Mouse (Mus musculus): ENCODE results near the gene Zfp536. TPM values are rescaled to one million over a fixed set of nuclear protein-coding genes. Genes with fewer than 3 reads are reported as not detected.

The Zfp536 gene
- total RNA-seq, 2 experiments from 2014 or later, result 44.4 to 45.5 TPM

- no peak for DNase-seq (ENCODE audit: low spot score in 2 of 2)
- H3K27ac ChIP-seq, result peak overlapping the region; percentile 20; the same call in 1 of the 2 replicates
- TF ChIP-seq CTCF (conservative IDR thresholded peaks at IDR 0.05), result no peak
Observed at GRCm38 (mm10) chr7:37544011-37544410, 229.4 kb downstream of the Zfp536 start.

GRCm38 (mm10) chr7:37542951-37543350 is 230.5 kb downstream of the Zfp536 start:
- peak overlapping the region; percentile 37; the same call in 1 of the 2 replicates for H3K27ac ChIP-seq
- TF ChIP-seq CTCF (conservative IDR thresholded peaks at IDR 0.05), result no peak
- H3K4me3 ChIP-seq, result no peak overlapping the region
- no peak for DNase-seq (ENCODE audit: low spot score in 2 of 2)

More at GRCm38 (mm10) chr7:37544011-37544410, 229.4 kb downstream of the Zfp536 start:
- no peak overlapping the region for H3K4me3 ChIP-seq

- DNase-seq (ENCODE audit: low spot score in 2 of 2), result no peak
- Histone ChIP-seq H3K4me3 (no peak overlapping the region), H3K27ac (no peak overlapping the region)
- TF ChIP-seq CTCF (conservative IDR thresholded peaks at IDR 0.05), result no peak
Observed at GRCm38 (mm10) chr7:37531166-37531565, 242.3 kb downstream of the Zfp536 start.

- H3K4me3 ChIP-seq, result no peak overlapping the region
- no peak overlapping the region for H3K27ac ChIP-seq
- TF ChIP-seq CTCF (conservative IDR thresholded peaks at IDR 0.05), result no peak
- no peak for DNase-seq (ENCODE audit: low spot score in 2 of 2)
Observed at GRCm38 (mm10) chr7:37528311-37528710, 245.1 kb downstream of the Zfp536 start.

- no peak for TF ChIP-seq CTCF (conservative IDR thresholded peaks at IDR 0.05)
- DNase-seq (ENCODE audit: low spot score in 2 of 2), result no peak
- no peak overlapping the region for H3K27ac ChIP-seq
- no peak overlapping the region for H3K4me3 ChIP-seq
Observed at GRCm38 (mm10) chr7:37527890-37528289, 245.6 kb downstream of the Zfp536 start.

GRCm38 (mm10) chr7:37521407-37521806 is 252.0 kb downstream of the Zfp536 start:
- no peak for TF ChIP-seq CTCF (conservative IDR thresholded peaks at IDR 0.05)
- no peak overlapping the region for H3K27ac ChIP-seq
- no peak for DNase-seq (ENCODE audit: low spot score in 2 of 2)
- H3K4me3 ChIP-seq, result no peak overlapping the region

- no peak for DNase-seq (ENCODE audit: low spot score in 2 of 2)
- H3K27ac ChIP-seq, result no peak overlapping the region
- no peak overlapping the region for H3K4me3 ChIP-seq
- TF ChIP-seq CTCF (conservative IDR thresholded peaks at IDR 0.05), result no peak
Observed at GRCm38 (mm10) chr7:37510933-37511675, 262.3 kb downstream of the Zfp536 start.

- H3K27ac ChIP-seq, result no peak overlapping the region
- DNase-seq (ENCODE audit: low spot score in 2 of 2), result peak; percentile 49 to 57
- no peak for TF ChIP-seq CTCF (conservative IDR thresholded peaks at IDR 0.05)
- no peak overlapping the region for H3K4me3 ChIP-seq
Observed at GRCm38 (mm10) chr7:37509700-37510099, 263.7 kb downstream of the Zfp536 start.

- H3K4me3 ChIP-seq, result no peak overlapping the region
- TF ChIP-seq CTCF (conservative IDR thresholded peaks at IDR 0.05), result no peak
- H3K27ac ChIP-seq, result no peak overlapping the region
- no peak for DNase-seq (ENCODE audit: low spot score in 2 of 2)
Observed at GRCm38 (mm10) chr7:37505548-37505947, 267.9 kb downstream of the Zfp536 start.

- no peak for TF ChIP-seq CTCF (conservative IDR thresholded peaks at IDR 0.05)
- no peak overlapping the region for H3K27ac ChIP-seq
- H3K4me3 ChIP-seq, result no peak overlapping the region
- no peak for DNase-seq (ENCODE audit: low spot score in 2 of 2)
Observed at GRCm38 (mm10) chr7:37505096-37505495, 268.3 kb downstream of the Zfp536 start.

GRCm38 (mm10) chr7:37498881-37499280 is 274.6 kb downstream of the Zfp536 start:
- Histone ChIP-seq H3K4me3 (no peak overlapping the region), H3K27ac (no peak overlapping the region)
- DNase-seq (ENCODE audit: low spot score in 2 of 2), result no peak
- TF ChIP-seq CTCF (conservative IDR thresholded peaks at IDR 0.05), result no peak

GRCm38 (mm10) chr7:37496491-37496890 is 276.9 kb downstream of the Zfp536 start:
- DNase-seq (ENCODE audit: low spot score in 2 of 2), result no peak
- TF ChIP-seq CTCF (conservative IDR thresholded peaks at IDR 0.05), result no peak
- no peak overlapping the region for H3K27ac ChIP-seq
- no peak overlapping the region for H3K4me3 ChIP-seq

- DNase-seq (ENCODE audit: low spot score in 2 of 2), result no peak
- Histone ChIP-seq H3K4me3 (no peak overlapping the region), H3K27ac (peak overlapping the region; percentile 9; the same call in 1 of the 2 replicates)
- TF ChIP-seq CTCF (conservative IDR thresholded peaks at IDR 0.05), result no peak
Observed at GRCm38 (mm10) chr7:37490312-37490711, 283.1 kb downstream of the Zfp536 start.

- no peak for DNase-seq (ENCODE audit: low spot score in 2 of 2)
- TF ChIP-seq CTCF (conservative IDR thresholded peaks at IDR 0.05), result no peak
- no peak overlapping the region for H3K4me3 ChIP-seq
- no peak overlapping the region for H3K27ac ChIP-seq
Observed at GRCm38 (mm10) chr7:37484946-37485345, 288.5 kb downstream of the Zfp536 start.

Measured in layer of hippocampus, adult 2 months (tissue).